Mouse (Mus musculus) right cerebral cortex, postnatal 10 days (tissue): ENCODE data around the gene Ddx39.

Source experiments
- DNase-seq, 2 experiments: peaks; one replicate each; pipeline ENCODE4 v3.0.0; 2021; ENCODE audit warnings: low spot score in 2 of 2

Gene Ddx39

GRCm38 (mm10) chr8:83698661-83699453 lies 16.1 kb upstream of the Ddx39 start, which contains the start of gene Pkn1:
TSS of gene Pkn1 (minus strand) at chr8:83699179.
- peak; percentile 72 to 81 for DNase-seq

GRCm38 (mm10) chr8:83699566-83699965 lies 15.4 kb upstream of the Ddx39 start:
- no peak for DNase-seq

- DNase-seq, result no peak
Observed at GRCm38 (mm10) chr8:83700423-83701085, 14.4 kb upstream of the Ddx39 start.

- DNase-seq, result no peak
Observed at GRCm38 (mm10) chr8:83703426-83703825, 11.6 kb upstream of the Ddx39 start.

GRCm38 (mm10) chr8:83706411-83706810 lies 8.6 kb upstream of the Ddx39 start:
- DNase-seq, result no peak

GRCm38 (mm10) chr8:83707554-83707953 lies 7.4 kb upstream of the Ddx39 start:
- DNase-seq, result no peak

GRCm38 (mm10) chr8:83714676-83715030 lies 324 bp upstream of the Ddx39 start:
- DNase-seq, result no peak

GRCm38 (mm10) chr8:83715771-83716170 lies 794 bp downstream of the Ddx39 start:
- no peak for DNase-seq

- DNase-seq, result no peak
Observed at GRCm38 (mm10) chr8:83716563-83716962, 1.6 kb downstream of the Ddx39 start.

GRCm38 (mm10) chr8:83719048-83719447 lies 4.1 kb downstream of the Ddx39 start:
- DNase-seq, result no peak

GRCm38 (mm10) chr8:83719693-83720092 lies 4.7 kb downstream of the Ddx39 start:
- no peak for DNase-seq

GRCm38 (mm10) chr8:83721405-83722025 lies 6.5 kb downstream of the Ddx39 start:
- no peak for DNase-seq

GRCm38 (mm10) chr8:83722631-83723030 lies 7.7 kb downstream of the Ddx39 start:
- no peak for DNase-seq

- no peak for DNase-seq
Observed at GRCm38 (mm10) chr8:83723447-83724083, 8.6 kb downstream of the Ddx39 start.

GRCm38 (mm10) chr8:83724697-83725482 lies 9.9 kb downstream of the Ddx39 start:
- DNase-seq, result peak; percentile 87 to 89

- no peak for DNase-seq
Observed at GRCm38 (mm10) chr8:83725521-83726102, 10.6 kb downstream of the Ddx39 start.

GRCm38 (mm10) chr8:83729009-83729807 lies 14.2 kb downstream of the Ddx39 start:
- no peak for DNase-seq

- no peak for DNase-seq
Observed at GRCm38 (mm10) chr8:83731906-83732305, 16.9 kb downstream of the Ddx39 start.

- no peak for DNase-seq
Observed at GRCm38 (mm10) chr8:83732919-83733318, 17.9 kb downstream of the Ddx39 start.

- DNase-seq, result no peak
Observed at GRCm38 (mm10) chr8:83736681-83737080, 21.7 kb downstream of the Ddx39 start.
